Mouse (Mus musculus): Measurements from ENCODE around the gene Wdr17.

Gene Wdr17

GRCm38 (mm10) chr8:54886987-54887785 lies at the start of gene Wdr17:
Gene Wdr17 (minus strand): TSS chr8:54887184.
- no peak for DNase-seq (ENCODE audit: low read depth in 2 of 2, low spot score in 2 of 2)

- no peak for DNase-seq (ENCODE audit: low read depth in 2 of 2, low spot score in 2 of 2)
Measured at GRCm38 (mm10) chr8:54932306-54932705, 45.3 kb upstream of the Wdr17 start.

- DNase-seq (ENCODE audit: low read depth in 2 of 2, low spot score in 2 of 2): no peak
Measured at GRCm38 (mm10) chr8:54924936-54925335, 38.0 kb upstream of the Wdr17 start.

- no peak for DNase-seq (ENCODE audit: low read depth in 2 of 2, low spot score in 2 of 2)
Measured at GRCm38 (mm10) chr8:54922160-54922855, 35.3 kb upstream of the Wdr17 start.

- no peak for DNase-seq (ENCODE audit: low read depth in 2 of 2, low spot score in 2 of 2)
Measured at GRCm38 (mm10) chr8:54917710-54918109, 30.7 kb upstream of the Wdr17 start.

- no peak for DNase-seq (ENCODE audit: low read depth in 2 of 2, low spot score in 2 of 2)
Measured at GRCm38 (mm10) chr8:54912891-54913290, 25.9 kb upstream of the Wdr17 start.

- no peak for DNase-seq (ENCODE audit: low read depth in 2 of 2, low spot score in 2 of 2)
Measured at GRCm38 (mm10) chr8:54899444-54899843, 12.5 kb upstream of the Wdr17 start.

GRCm38 (mm10) chr8:54894637-54895322 lies 7.8 kb upstream of the Wdr17 start:
- no peak for DNase-seq (ENCODE audit: low read depth in 2 of 2, low spot score in 2 of 2)

- DNase-seq (ENCODE audit: low read depth in 2 of 2, low spot score in 2 of 2): no peak
Measured at GRCm38 (mm10) chr8:54894180-54894579, 7.2 kb upstream of the Wdr17 start.

GRCm38 (mm10) chr8:54886560-54886959 lies 424 bp downstream of the Wdr17 start:
- DNase-seq (ENCODE audit: low read depth in 2 of 2, low spot score in 2 of 2): no peak

GRCm38 (mm10) chr8:54876458-54876857 lies 10.5 kb downstream of the Wdr17 start:
- no peak for DNase-seq (ENCODE audit: low read depth in 2 of 2, low spot score in 2 of 2)

- DNase-seq (ENCODE audit: low read depth in 2 of 2, low spot score in 2 of 2): no peak
Measured at GRCm38 (mm10) chr8:54864761-54865064, 22.3 kb downstream of the Wdr17 start.

- no peak for DNase-seq (ENCODE audit: low read depth in 2 of 2, low spot score in 2 of 2)
Measured at GRCm38 (mm10) chr8:54864038-54864760, 22.8 kb downstream of the Wdr17 start.

GRCm38 (mm10) chr8:54836029-54836959 lies 50.7 kb downstream of the Wdr17 start:
- DNase-seq (ENCODE audit: low read depth in 2 of 2, low spot score in 2 of 2): no peak

- no peak for DNase-seq (ENCODE audit: low read depth in 2 of 2, low spot score in 2 of 2)
Measured at GRCm38 (mm10) chr8:54829794-54830426, 57.1 kb downstream of the Wdr17 start.

GRCm38 (mm10) chr8:54827974-54828373 lies 59.0 kb downstream of the Wdr17 start:
- no peak for DNase-seq (ENCODE audit: low read depth in 2 of 2, low spot score in 2 of 2)

GRCm38 (mm10) chr8:54822956-54823355 lies 64.0 kb downstream of the Wdr17 start:
- DNase-seq (ENCODE audit: low read depth in 2 of 2, low spot score in 2 of 2): no peak

GRCm38 (mm10) chr8:54818651-54819050 lies 68.3 kb downstream of the Wdr17 start:
- DNase-seq (ENCODE audit: low read depth in 2 of 2, low spot score in 2 of 2): no peak

GRCm38 (mm10) chr8:54808217-54808616 lies 78.8 kb downstream of the Wdr17 start:
- no peak for DNase-seq (ENCODE audit: low read depth in 2 of 2, low spot score in 2 of 2)

GRCm38 (mm10) chr8:54806173-54806572 lies 80.8 kb downstream of the Wdr17 start:
- DNase-seq (ENCODE audit: low read depth in 2 of 2, low spot score in 2 of 2): no peak
